Mouse (Mus musculus) cerebellum, adult 11-12 months (tissue): Measurements from ENCODE around the gene Fuz.
A peak's percentile ranks its signal among the peaks of the same experiment; 100 is the strongest.

Source experiments
- DNase-seq: peaks from one replicate; pipeline ENCODE4 v3.0.0; 2022

Gene Fuz

GRCm38 (mm10) chr7:44895593-44896434 lies at the start of gene Fuz:
Gene Fuz, plus strand, starts transcription at chr7:44896079.
- DNase-seq, result peak; percentile 94

- DNase-seq, result peak; percentile 73
Measured at GRCm38 (mm10) chr7:44846804-44847203, 49.1 kb upstream of the Fuz start.

- DNase-seq, result peak; percentile 72
Measured at GRCm38 (mm10) chr7:44847772-44848171, 48.1 kb upstream of the Fuz start.

- peak; percentile 100 for DNase-seq
Measured at GRCm38 (mm10) chr7:44848561-44849415, 47.1 kb upstream of the Fuz start, which contains the start of the genes Akt1s1 and Tbc1d17. Gene Akt1s1, plus strand, starts transcription at chr7:44848991. Gene Tbc1d17, minus strand, starts transcription at chr7:44849079.

- peak; percentile 94 for DNase-seq
Measured at GRCm38 (mm10) chr7:44849416-44850111, 46.3 kb upstream of the Fuz start.

GRCm38 (mm10) chr7:44850146-44850545 lies 45.7 kb upstream of the Fuz start:
- DNase-seq, result no peak

GRCm38 (mm10) chr7:44850789-44851624 lies 44.9 kb upstream of the Fuz start:
- peak; percentile 60 for DNase-seq

GRCm38 (mm10) chr7:44851625-44852234 lies 44.1 kb upstream of the Fuz start:
- no peak for DNase-seq

GRCm38 (mm10) chr7:44852259-44853027 lies 43.4 kb upstream of the Fuz start:
- DNase-seq, result peak; percentile 70

- peak; percentile 62 for DNase-seq
Measured at GRCm38 (mm10) chr7:44853065-44853464, 42.8 kb upstream of the Fuz start.

- peak; percentile 75 for DNase-seq
Measured at GRCm38 (mm10) chr7:44853596-44854355, 42.1 kb upstream of the Fuz start.

GRCm38 (mm10) chr7:44854356-44855031 lies 41.4 kb upstream of the Fuz start:
- DNase-seq, result peak; percentile 84

- DNase-seq, result no peak
Measured at GRCm38 (mm10) chr7:44855036-44855435, 40.8 kb upstream of the Fuz start.

- peak; percentile 50 for DNase-seq
Measured at GRCm38 (mm10) chr7:44856265-44856916, 39.5 kb upstream of the Fuz start.

GRCm38 (mm10) chr7:44857042-44857552 lies 38.8 kb upstream of the Fuz start, which contains the start of gene Pnkp:
Gene Pnkp, plus strand, starts transcription at chr7:44857139.
- DNase-seq, result peak; percentile 86

- peak; percentile 72 for DNase-seq
Measured at GRCm38 (mm10) chr7:44857905-44858304, 38.0 kb upstream of the Fuz start.

GRCm38 (mm10) chr7:44859896-44860295 lies 36.0 kb upstream of the Fuz start:
- DNase-seq, result peak; percentile 59
